Mouse (Mus musculus): ENCODE measurements around the gene Trak1. TPM values are rescaled to one million over a fixed set of nuclear protein-coding genes. Genes with fewer than 3 reads are reported as not detected.

The Trak1 gene
- polyA plus RNA-seq, 1 experiment from 2014 or later: 26.4 TPM

GRCm38 (mm10) chr9:121405088-121405681, 107.9 kb downstream of the Trak1 start:
- no peak overlapping the region for H3K27ac ChIP-seq (ENCODE audit: low read depth, low read length)
- no peaks in the 10 kb centered on the region for H3K27me3 ChIP-seq (ENCODE audit: control insufficient read depth, insufficient read depth, low read length)
- H3K4me1 ChIP-seq (ENCODE audit: control insufficient read depth, insufficient read depth, low read length): peaks cover 3% of the 10 kb centered on the region; the same call in 1 of the 2 replicates
- ATAC-seq (ENCODE audit: insufficient read depth, low FRiP score, low TSS enrichment) (no peak), DNase-seq (ENCODE audit: low spot score) (no peak)
- WGBS: 95% methylated on average over 8 of the region's 8 CpGs
- H3K4me3 ChIP-seq (ENCODE audit: low read depth, low read length): no peak overlapping the region
- no peak overlapping the region for H3K9ac ChIP-seq (ENCODE audit: low read length)
- no peaks in the 10 kb centered on the region for H3K9me3 ChIP-seq (ENCODE audit: control insufficient read depth, low read length)
- H3K4me2 ChIP-seq (ENCODE audit: low read depth): no peak overlapping the region
- no peaks in the 10 kb centered on the region for H3K36me3 ChIP-seq (ENCODE audit: control insufficient read depth, insufficient read depth, low read length)

- ATAC-seq (ENCODE audit: insufficient read depth, low FRiP score, low TSS enrichment): no peak
- Histone ChIP-seq H3K4me2 (ENCODE audit: low read depth) (no peak overlapping the region), H3K36me3 (ENCODE audit: control insufficient read depth, insufficient read depth, low read length) (no peaks in the 10 kb centered on the region), H3K9ac (ENCODE audit: low read length) (no peak overlapping the region), H3K4me3 (ENCODE audit: low read depth, low read length) (no peak overlapping the region), H3K27me3 (ENCODE audit: control insufficient read depth, insufficient read depth, low read length) (no peaks in the 10 kb centered on the region), H3K27ac (ENCODE audit: low read depth, low read length) (no peak overlapping the region), H3K9me3 (ENCODE audit: control insufficient read depth, low read length) (no peaks in the 10 kb centered on the region), H3K4me1 (ENCODE audit: control insufficient read depth, insufficient read depth, low read length) (peaks cover 3% of the 10 kb centered on the region; the same call in 1 of the 2 replicates)
- 97% methylated on average over 4 of the region's 4 CpGs for WGBS
- no peak for DNase-seq (ENCODE audit: low spot score)
Observed at GRCm38 (mm10) chr9:121405792-121406191, 108.5 kb downstream of the Trak1 start.

GRCm38 (mm10) chr9:121414237-121414636, 116.9 kb downstream of the Trak1 start:
- no peaks in the 10 kb centered on the region for H3K4me1 ChIP-seq (ENCODE audit: control insufficient read depth, insufficient read depth, low read length)
- H3K27ac ChIP-seq (ENCODE audit: low read depth, low read length): no peak overlapping the region
- WGBS: 90% methylated on average over 12 of the region's 12 CpGs
- H3K9me3 ChIP-seq (ENCODE audit: control insufficient read depth, low read length): no peaks in the 10 kb centered on the region
- DNase-seq (ENCODE audit: low spot score) (no peak), ATAC-seq (ENCODE audit: insufficient read depth, low FRiP score, low TSS enrichment) (no peak)
- no peak overlapping the region for H3K4me3 ChIP-seq (ENCODE audit: low read depth, low read length)
- H3K27me3 ChIP-seq (ENCODE audit: control insufficient read depth, insufficient read depth, low read length): no peaks in the 10 kb centered on the region
- H3K36me3 ChIP-seq (ENCODE audit: control insufficient read depth, insufficient read depth, low read length): no peaks in the 10 kb centered on the region
- H3K9ac ChIP-seq (ENCODE audit: low read length): no peak overlapping the region
- H3K4me2 ChIP-seq (ENCODE audit: low read depth): no peak overlapping the region

- no peak overlapping the region for H3K4me3 ChIP-seq (ENCODE audit: low read depth, low read length)
- 87% methylated on average over 19 of the region's 19 CpGs for WGBS
- H3K9ac ChIP-seq (ENCODE audit: low read length): no peak overlapping the region
- no peaks in the 10 kb centered on the region for H3K27me3 ChIP-seq (ENCODE audit: control insufficient read depth, insufficient read depth, low read length)
- H3K9me3 ChIP-seq (ENCODE audit: control insufficient read depth, low read length): no peaks in the 10 kb centered on the region
- H3K36me3 ChIP-seq (ENCODE audit: control insufficient read depth, insufficient read depth, low read length): no peaks in the 10 kb centered on the region
- H3K4me1 ChIP-seq (ENCODE audit: control insufficient read depth, insufficient read depth, low read length): no peaks in the 10 kb centered on the region
- H3K4me2 ChIP-seq (ENCODE audit: low read depth): no peak overlapping the region
- ATAC-seq (ENCODE audit: insufficient read depth, low FRiP score, low TSS enrichment): no peak
- H3K27ac ChIP-seq (ENCODE audit: low read depth, low read length): no peak overlapping the region
- DNase-seq (ENCODE audit: low spot score): no peak
Observed at GRCm38 (mm10) chr9:121415626-121416241, 118.4 kb downstream of the Trak1 start.

GRCm38 (mm10) chr9:121416460-121416859, 119.2 kb downstream of the Trak1 start:
- Histone ChIP-seq H3K4me2 (ENCODE audit: low read depth) (no peak overlapping the region), H3K4me3 (ENCODE audit: low read depth, low read length) (no peak overlapping the region), H3K27ac (ENCODE audit: low read depth, low read length) (no peak overlapping the region), H3K36me3 (ENCODE audit: control insufficient read depth, insufficient read depth, low read length) (no peaks in the 10 kb centered on the region), H3K9me3 (ENCODE audit: control insufficient read depth, low read length) (no peaks in the 10 kb centered on the region), H3K9ac (ENCODE audit: low read length) (no peak overlapping the region), H3K4me1 (ENCODE audit: control insufficient read depth, insufficient read depth, low read length) (no peaks in the 10 kb centered on the region), H3K27me3 (ENCODE audit: control insufficient read depth, insufficient read depth, low read length) (no peaks in the 10 kb centered on the region)
- 94% methylated on average over 5 of the region's 5 CpGs for WGBS
- DNase-seq (ENCODE audit: low spot score): no peak
- ATAC-seq (ENCODE audit: insufficient read depth, low FRiP score, low TSS enrichment): no peak

GRCm38 (mm10) chr9:121416872-121417637, 119.8 kb downstream of the Trak1 start:
- H3K4me1 ChIP-seq (ENCODE audit: control insufficient read depth, insufficient read depth, low read length): no peaks in the 10 kb centered on the region
- H3K27me3 ChIP-seq (ENCODE audit: control insufficient read depth, insufficient read depth, low read length): no peaks in the 10 kb centered on the region
- no peak for DNase-seq (ENCODE audit: low spot score)
- H3K27ac ChIP-seq (ENCODE audit: low read depth, low read length): no peak overlapping the region
- no peak for ATAC-seq (ENCODE audit: insufficient read depth, low FRiP score, low TSS enrichment)
- H3K36me3 ChIP-seq (ENCODE audit: control insufficient read depth, insufficient read depth, low read length): no peaks in the 10 kb centered on the region
- no peak overlapping the region for H3K4me3 ChIP-seq (ENCODE audit: low read depth, low read length)
- no peaks in the 10 kb centered on the region for H3K9me3 ChIP-seq (ENCODE audit: control insufficient read depth, low read length)
- no peak overlapping the region for H3K4me2 ChIP-seq (ENCODE audit: low read depth)
- no peak overlapping the region for H3K9ac ChIP-seq (ENCODE audit: low read length)
- WGBS: 90% methylated on average over 7 of the region's 7 CpGs

- Histone ChIP-seq H3K4me1 (ENCODE audit: control insufficient read depth, insufficient read depth, low read length) (no peaks in the 10 kb centered on the region), H3K9me3 (ENCODE audit: control insufficient read depth, low read length) (no peaks in the 10 kb centered on the region), H3K4me3 (ENCODE audit: low read depth, low read length) (no peak overlapping the region), H3K27ac (ENCODE audit: low read depth, low read length) (no peak overlapping the region), H3K9ac (ENCODE audit: low read length) (no peak overlapping the region), H3K27me3 (ENCODE audit: control insufficient read depth, insufficient read depth, low read length) (no peaks in the 10 kb centered on the region), H3K4me2 (ENCODE audit: low read depth) (no peak overlapping the region), H3K36me3 (ENCODE audit: control insufficient read depth, insufficient read depth, low read length) (no peaks in the 10 kb centered on the region)
- no peak for DNase-seq (ENCODE audit: low spot score)
- WGBS: 89% methylated on average over 3 of the region's 3 CpGs
- no peak for ATAC-seq (ENCODE audit: insufficient read depth, low FRiP score, low TSS enrichment)
Observed at GRCm38 (mm10) chr9:121419011-121419410, 121.7 kb downstream of the Trak1 start.

- H3K4me2 ChIP-seq (ENCODE audit: low read depth): no peak overlapping the region
- H3K4me1 ChIP-seq (ENCODE audit: control insufficient read depth, insufficient read depth, low read length): no peaks in the 10 kb centered on the region
- DNase-seq (ENCODE audit: low spot score): no peak
- H3K9me3 ChIP-seq (ENCODE audit: control insufficient read depth, low read length): no peaks in the 10 kb centered on the region
- no peak overlapping the region for H3K4me3 ChIP-seq (ENCODE audit: low read depth, low read length)
- no peak overlapping the region for H3K9ac ChIP-seq (ENCODE audit: low read length)
- ATAC-seq (ENCODE audit: insufficient read depth, low FRiP score, low TSS enrichment): no peak
- no peaks in the 10 kb centered on the region for H3K27me3 ChIP-seq (ENCODE audit: control insufficient read depth, insufficient read depth, low read length)
- H3K36me3 ChIP-seq (ENCODE audit: control insufficient read depth, insufficient read depth, low read length): no peaks in the 10 kb centered on the region
- no peak overlapping the region for H3K27ac ChIP-seq (ENCODE audit: low read depth, low read length)
- WGBS: 94% methylated on average over 7 of the region's 7 CpGs
Observed at GRCm38 (mm10) chr9:121419573-121419972, 122.3 kb downstream of the Trak1 start.

- Histone ChIP-seq H3K4me3 (ENCODE audit: low read depth, low read length) (no peak overlapping the region), H3K9ac (ENCODE audit: low read length) (no peak overlapping the region), H3K4me2 (ENCODE audit: low read depth) (no peak overlapping the region), H3K27me3 (ENCODE audit: control insufficient read depth, insufficient read depth, low read length) (no peaks in the 10 kb centered on the region), H3K36me3 (ENCODE audit: control insufficient read depth, insufficient read depth, low read length) (no peaks in the 10 kb centered on the region), H3K27ac (ENCODE audit: low read depth, low read length) (no peak overlapping the region), H3K4me1 (ENCODE audit: control insufficient read depth, insufficient read depth, low read length) (no peaks in the 10 kb centered on the region), H3K9me3 (ENCODE audit: control insufficient read depth, low read length) (no peaks in the 10 kb centered on the region)
- ATAC-seq (ENCODE audit: insufficient read depth, low FRiP score, low TSS enrichment): no peak
- no peak for DNase-seq (ENCODE audit: low spot score)
- WGBS: 87% methylated on average over 6 of the region's 6 CpGs
Observed at GRCm38 (mm10) chr9:121420817-121421216, 123.5 kb downstream of the Trak1 start.

Data from neural tube, embryonic 11.5 days (tissue).